Mouse (Mus musculus) gastrocnemius, adult 2 months (tissue): ENCODE measurements around the gene Scml4. TPM values are rescaled to one million over a fixed set of nuclear protein-coding genes. Genes with fewer than 3 reads are reported as not detected.

Experiments
- DNase-seq: peaks from one replicate; pipeline ENCODE4 v3.0.0; 2022
- H3K27ac ChIP-seq: fragments of 200-600 bp; 2 replicates; pipeline ENCODE4 v1.8.1; 2022; ENCODE audit warnings: mild to moderate bottlenecking
- H3K4me3 ChIP-seq: fragments of 200-600 bp; 2 replicates; pipeline ENCODE4 v1.8.1; 2022; ENCODE audit warnings: mild to moderate bottlenecking, moderate library complexity
- CTCF ChIP-seq: fragments of 200-600 bp; IDR thresholded peaks from 2 replicates; pipeline ENCODE4 v1.8.1; 2022; ENCODE audit warnings: antibody characterized with exemption, mild to moderate bottlenecking, moderate library complexity
- intact Hi-C: fragments of 180-260 bp; cut with DNase I; formaldehyde crosslinking; loops from one replicate; pipeline ENCODE4 v1.15.1; 2025
- total RNA-seq, 2 experiments: library from RNA; stranded (reverse); gene quantifications; 2 replicates each; pipeline ENCODE4 v1.2.3; 2021

Scml4 gene
- total RNA-seq, 2 experiments from 2014 or later, result 0.46 to 0.59 TPM

- peak; percentile 41 for DNase-seq
- no peak for TF ChIP-seq CTCF
- Histone ChIP-seq H3K4me3 (no peak overlapping the region), H3K27ac (peak overlapping the region; percentile 28; the same call in 1 of the 2 replicates)
- intact Hi-C loops, result loop anchor here (5.0 kb wide), 1 partner anchor 52 kb away; no protein-coding TSS in a partner anchor
Measured at GRCm38 (mm10) chr10:42893857-42894256, 33.7 kb downstream of the Scml4 start.

DNA sequence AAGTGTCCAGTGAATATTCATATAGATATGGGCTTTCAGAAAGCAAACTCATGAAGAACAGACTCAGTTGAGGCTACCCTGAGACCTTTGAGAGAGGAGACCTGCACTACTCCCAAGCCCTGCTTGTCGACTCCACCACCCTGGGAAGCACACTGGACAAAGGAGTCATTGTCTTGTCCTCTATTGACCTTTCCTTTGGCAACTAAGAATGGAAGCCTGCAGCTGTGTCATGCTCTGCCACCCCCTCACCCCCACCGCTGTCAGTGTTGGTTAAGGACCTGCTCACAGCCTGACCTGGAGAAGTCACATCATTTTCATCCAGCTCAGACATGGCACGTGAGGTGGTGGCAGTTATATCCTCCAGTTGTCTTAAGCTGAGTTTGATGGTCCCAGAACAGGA, 34.1 kb downstream of the Scml4 start:
- H3K4me3 ChIP-seq, result no peak overlapping the region
- intact Hi-C loops, result loop anchor here (5.0 kb wide), 1 partner anchor 52 kb away; no protein-coding TSS in a partner anchor
- no peak for DNase-seq
- TF ChIP-seq CTCF, result no peak
- peak overlapping the region; percentile 28; the same call in 1 of the 2 replicates for H3K27ac ChIP-seq

- H3K27ac ChIP-seq, result 0 out of 2 replicates have a peak overlapping the region, but pooled peaks have one; percentile 5
- intact Hi-C loops, result loop anchor here (5.0 kb wide), 1 partner anchor 52 kb away; no protein-coding TSS in a partner anchor
- no peak for DNase-seq
- TF ChIP-seq CTCF, result no peak
- no peak overlapping the region for H3K4me3 ChIP-seq
Measured at GRCm38 (mm10) chr10:42894696-42895095, 34.5 kb downstream of the Scml4 start.

DNA sequence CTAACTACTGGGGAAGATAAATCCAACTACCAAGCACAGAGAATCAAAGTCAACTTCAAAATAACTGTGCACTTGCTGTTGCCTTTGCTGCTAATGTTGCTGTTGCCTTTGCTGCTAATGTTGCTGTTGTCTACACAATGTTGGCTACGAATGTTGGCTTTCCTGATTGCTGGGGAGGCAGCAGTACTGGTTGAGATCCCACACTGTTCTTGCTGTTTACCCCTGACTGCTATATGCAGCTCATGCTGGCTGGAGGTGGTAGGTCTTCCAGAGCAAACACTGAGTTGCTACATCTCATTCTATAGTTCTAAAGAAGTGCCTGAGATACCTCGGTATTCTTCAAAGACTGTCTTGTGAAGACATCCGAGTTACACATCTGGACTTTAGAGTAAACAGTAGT, 36.5 kb downstream of the Scml4 start:
- no peak for TF ChIP-seq CTCF

DNA sequence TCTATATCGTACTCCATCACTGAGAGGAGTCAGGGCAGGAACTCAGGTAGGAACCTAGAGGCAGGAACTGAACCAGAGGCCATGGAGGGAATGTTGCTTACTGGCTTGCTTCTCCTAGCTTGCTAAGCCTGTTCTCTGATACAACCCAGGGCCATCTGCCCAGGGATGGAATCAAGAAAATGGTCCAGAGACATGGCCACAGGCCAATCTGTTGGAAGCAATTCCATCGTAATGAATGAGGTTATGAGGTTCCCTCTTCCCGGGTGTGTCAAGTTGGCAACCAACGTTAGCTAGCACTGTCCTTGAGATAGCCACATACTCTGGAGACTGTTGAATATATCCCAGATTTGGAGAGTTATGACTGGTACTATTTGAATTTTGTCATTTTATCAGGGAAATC, 37.0 kb downstream of the Scml4 start:
- H3K4me3 ChIP-seq, result no peak overlapping the region
- intact Hi-C loops, result no loop called here
- no peak for TF ChIP-seq CTCF
- peak; percentile 39 for DNase-seq
- no peak overlapping the region for H3K27ac ChIP-seq

More for the DNA sequence above, 36.5 kb downstream of the Scml4 start:
- intact Hi-C loops, result no loop called here
- no peak for DNase-seq
- Histone ChIP-seq H3K27ac (no peak overlapping the region), H3K4me3 (no peak overlapping the region)

- DNase-seq, result no peak
- intact Hi-C loops, result no loop called here
- Histone ChIP-seq H3K4me3 (no peak overlapping the region), H3K27ac (no peak overlapping the region)
- TF ChIP-seq CTCF, result no peak
Measured at GRCm38 (mm10) chr10:42897632-42898031, 37.5 kb downstream of the Scml4 start.

- TF ChIP-seq CTCF, result no peak
- no peak for DNase-seq
- Histone ChIP-seq H3K4me3 (no peak overlapping the region), H3K27ac (no peak overlapping the region)
- intact Hi-C loops, result no loop called here
Measured at GRCm38 (mm10) chr10:42901361-42901760, 41.2 kb downstream of the Scml4 start.

GRCm38 (mm10) chr10:42903054-42903453, 42.9 kb downstream of the Scml4 start:
- Histone ChIP-seq H3K27ac (no peak overlapping the region), H3K4me3 (no peak overlapping the region)
- no peak for TF ChIP-seq CTCF
- intact Hi-C loops, result no loop called here
- DNase-seq, result no peak

- no peak for DNase-seq
- no peak overlapping the region for H3K4me3 ChIP-seq
- no peak overlapping the region for H3K27ac ChIP-seq
- intact Hi-C loops, result no loop called here
- no peak for TF ChIP-seq CTCF
Measured at GRCm38 (mm10) chr10:42908562-42908961, 48.4 kb downstream of the Scml4 start.

- Histone ChIP-seq H3K27ac (no peak overlapping the region), H3K4me3 (no peak overlapping the region)
- no peak for TF ChIP-seq CTCF
- intact Hi-C loops, result no loop called here
- no peak for DNase-seq
Measured at GRCm38 (mm10) chr10:42910567-42910966, 50.4 kb downstream of the Scml4 start.

DNA sequence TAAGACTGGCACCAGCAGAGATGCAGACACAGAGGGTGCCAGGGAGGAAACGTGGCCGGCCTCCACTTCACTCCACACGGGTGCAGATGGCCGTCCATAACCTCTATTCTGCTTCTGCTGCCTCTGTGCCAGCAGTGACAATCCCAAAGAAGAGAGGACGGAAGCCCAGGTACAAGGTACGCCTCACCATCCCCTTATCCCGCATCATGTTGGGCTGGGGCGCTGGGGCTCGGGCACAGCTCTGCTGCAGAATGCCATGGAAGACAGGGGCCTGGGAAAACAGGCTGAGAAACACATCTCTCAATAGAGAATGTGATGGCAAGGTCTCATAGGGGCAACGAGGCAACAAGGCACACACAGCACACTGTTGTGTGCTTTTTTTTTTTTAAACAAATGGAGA, 51.9 kb downstream of the Scml4 start:
- TF ChIP-seq CTCF, result no peak
- H3K4me3 ChIP-seq, result no peak overlapping the region
- no peak for DNase-seq
- H3K27ac ChIP-seq, result no peak overlapping the region
- intact Hi-C loops, result no loop called here

- peak; percentile 18; the same call in 1 of the 2 replicates for TF ChIP-seq CTCF
- DNase-seq, result no peak
- intact Hi-C loops, result no loop called here
Measured at GRCm38 (mm10) chr10:42913196-42913595, 53.0 kb downstream of the Scml4 start.

DNA sequence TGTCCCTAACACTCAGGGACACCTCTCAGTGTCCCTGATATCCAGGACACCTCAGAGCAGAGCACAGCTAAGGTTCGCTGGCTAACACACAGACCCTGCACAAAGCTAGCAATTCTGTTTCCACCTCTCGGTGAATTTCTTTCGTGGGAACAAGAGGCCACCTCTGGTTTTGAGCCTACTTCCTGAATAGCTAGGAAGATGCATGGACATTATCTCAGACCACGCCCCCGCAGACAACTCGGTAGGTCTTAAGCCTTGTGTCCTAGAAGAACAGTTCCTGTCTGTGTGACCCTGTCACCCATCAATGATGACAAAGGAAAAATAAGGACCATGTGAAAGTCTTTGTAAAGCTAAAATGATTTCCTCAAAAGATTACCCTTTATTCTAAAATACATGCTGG, 54.0 kb downstream of the Scml4 start:
- TF ChIP-seq CTCF, result no peak
- no peak for DNase-seq
- intact Hi-C loops, result no loop called here
- H3K4me3 ChIP-seq, result no peak overlapping the region
- no peak overlapping the region for H3K27ac ChIP-seq

More at GRCm38 (mm10) chr10:42913196-42913595, 53.0 kb downstream of the Scml4 start:
- H3K4me3 ChIP-seq, result no peak overlapping the region
- no peak overlapping the region for H3K27ac ChIP-seq

DNA sequence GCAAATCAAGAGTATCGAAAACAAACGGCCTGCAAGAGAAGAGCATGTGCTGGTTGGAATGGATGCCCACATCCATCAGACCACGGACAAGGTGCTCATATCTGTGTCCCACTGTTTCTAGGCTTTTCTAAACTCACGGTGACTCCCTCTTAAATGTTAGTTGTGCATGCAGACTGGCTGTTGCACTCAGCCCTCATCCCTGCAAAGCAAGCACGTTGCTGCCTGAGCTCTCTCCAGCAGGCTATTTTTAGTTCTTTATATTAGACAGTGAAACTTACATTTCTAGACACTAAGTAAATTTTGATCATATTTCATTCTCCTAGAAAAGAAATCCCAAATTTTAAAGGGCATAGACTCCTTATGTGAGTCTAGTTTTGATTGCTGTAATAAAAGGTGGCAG, 57.2 kb downstream of the Scml4 start:
- Histone ChIP-seq H3K4me3 (no peak overlapping the region), H3K27ac (no peak overlapping the region)
- DNase-seq, result no peak
- no peak for TF ChIP-seq CTCF
- intact Hi-C loops, result no loop called here
